Mouse (Mus musculus) lung, postnatal 0 days (tissue): Measurements from ENCODE around the gene Ino80b.

Source experiments
- CTCF ChIP-seq: IDR thresholded peaks from 2 replicates; pipeline ENCODE4 v1.5.1; 2016; ENCODE audit warnings: antibody characterized with exemption, mild to moderate bottlenecking
- EP300 ChIP-seq: IDR thresholded peaks from 2 replicates; pipeline ENCODE4 v1.6.1; 2016; ENCODE audit warnings: antibody characterized with exemption, mild to moderate bottlenecking, control low read depth

DNA sequence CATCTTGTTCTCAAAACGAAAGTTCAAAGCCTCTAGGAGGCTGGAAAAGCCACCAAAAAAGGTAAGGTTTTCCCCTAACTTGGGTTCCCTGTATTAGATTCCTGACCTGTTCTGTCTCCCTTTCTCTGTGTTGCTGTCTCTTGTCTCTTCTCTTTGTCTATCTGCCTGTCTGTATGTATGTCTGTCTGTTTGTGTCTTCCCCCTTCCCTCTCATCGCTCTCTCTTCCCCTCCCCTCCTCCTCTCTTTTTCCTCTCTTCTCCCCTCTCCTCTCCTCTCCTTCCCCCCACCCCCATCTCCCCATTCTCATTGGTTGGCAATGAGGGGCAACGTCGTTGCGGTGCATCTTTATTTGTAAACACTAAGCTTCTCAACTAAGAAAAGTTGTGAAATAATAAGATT lies at the start of gene Ino80b:
- no peak for TF ChIP-seq CTCF
- TF ChIP-seq EP300, result no peak
